Mouse (Mus musculus): ENCODE results near the gene Tmem269. TPM values are rescaled to one million over a fixed set of nuclear protein-coding genes. Genes with fewer than 3 reads are reported as not detected.

Gene Tmem269
- polyA plus RNA-seq, 1 experiment from 2014 or later: not detected

GRCm38 (mm10) chr4:119234348-119234747, 16.3 kb upstream of the Tmem269 start:
- Histone ChIP-seq H3K27me3 (peaks cover 17% of the 10 kb centered on the region), H3K4me3 (replicated peaks) (peak overlapping the region; percentile 75), H3K36me3 (replicated peaks) (no peaks in the 10 kb centered on the region), H3K9ac (no peak overlapping the region), H3K9me3 (replicated peaks) (no peaks in the 10 kb centered on the region), H3K4me1 (replicated peaks) (peaks cover 39% of the 10 kb centered on the region), H3K27ac (replicated peaks) (no peak overlapping the region), H3K4me2 (peak overlapping the region; percentile 100)
- ATAC-seq (ENCODE audit: insufficient read depth): no peak
- 66% methylated on average over 3 of the region's 3 CpGs for WGBS (ENCODE audit: insufficient replicate concordance)

DNA sequence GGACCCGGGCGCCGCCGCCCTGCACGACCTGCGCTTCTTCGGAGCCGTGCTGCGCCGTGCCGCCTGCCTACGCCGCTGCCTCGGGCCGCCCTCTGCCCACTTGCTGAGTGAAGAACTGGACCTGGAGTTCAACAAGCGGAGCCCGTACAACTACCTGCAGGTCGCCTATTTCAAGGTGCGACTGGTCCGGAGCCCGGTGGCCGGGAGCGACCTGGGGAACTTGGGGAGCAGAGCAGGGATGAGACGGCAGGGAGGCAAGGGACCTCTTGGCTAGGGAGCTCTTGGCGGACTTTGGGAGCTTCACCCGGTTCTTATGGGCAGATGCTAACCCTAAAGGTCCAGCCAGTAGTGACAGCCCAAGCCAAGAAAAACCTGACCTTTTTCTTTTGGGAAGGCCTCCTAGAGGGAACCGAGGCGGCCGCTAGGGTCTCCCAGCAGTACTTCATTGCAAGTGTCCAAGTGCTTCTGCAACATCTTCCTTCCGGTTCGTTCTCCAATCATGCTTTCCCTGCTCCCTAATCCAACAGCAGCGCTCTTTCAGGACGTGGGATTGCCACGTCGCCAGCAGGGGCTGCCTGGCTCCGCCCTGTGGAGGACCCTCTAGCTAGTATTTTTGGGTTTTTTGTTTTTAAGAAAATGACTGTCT, 15.4 kb upstream of the Tmem269 start:
- Histone ChIP-seq H3K36me3 (replicated peaks) (peaks cover 2% of the 10 kb centered on the region; the same call in 1 of the 2 replicates), H3K4me3 (replicated peaks) (peak overlapping the region; percentile 75), H3K27me3 (peaks cover 17% of the 10 kb centered on the region), H3K27ac (replicated peaks) (peak overlapping the region; percentile 42; the same call in 1 of the 2 replicates), H3K9me3 (replicated peaks) (no peaks in the 10 kb centered on the region), H3K4me2 (peak overlapping the region; percentile 100), H3K4me1 (replicated peaks) (peaks cover 29% of the 10 kb centered on the region), H3K9ac (peak overlapping the region; percentile 75)
- ATAC-seq (ENCODE audit: insufficient read depth): peak; percentile 47
- under 1% methylated on average over 36 of the region's 36 CpGs for WGBS (ENCODE audit: insufficient replicate concordance)

DNA sequence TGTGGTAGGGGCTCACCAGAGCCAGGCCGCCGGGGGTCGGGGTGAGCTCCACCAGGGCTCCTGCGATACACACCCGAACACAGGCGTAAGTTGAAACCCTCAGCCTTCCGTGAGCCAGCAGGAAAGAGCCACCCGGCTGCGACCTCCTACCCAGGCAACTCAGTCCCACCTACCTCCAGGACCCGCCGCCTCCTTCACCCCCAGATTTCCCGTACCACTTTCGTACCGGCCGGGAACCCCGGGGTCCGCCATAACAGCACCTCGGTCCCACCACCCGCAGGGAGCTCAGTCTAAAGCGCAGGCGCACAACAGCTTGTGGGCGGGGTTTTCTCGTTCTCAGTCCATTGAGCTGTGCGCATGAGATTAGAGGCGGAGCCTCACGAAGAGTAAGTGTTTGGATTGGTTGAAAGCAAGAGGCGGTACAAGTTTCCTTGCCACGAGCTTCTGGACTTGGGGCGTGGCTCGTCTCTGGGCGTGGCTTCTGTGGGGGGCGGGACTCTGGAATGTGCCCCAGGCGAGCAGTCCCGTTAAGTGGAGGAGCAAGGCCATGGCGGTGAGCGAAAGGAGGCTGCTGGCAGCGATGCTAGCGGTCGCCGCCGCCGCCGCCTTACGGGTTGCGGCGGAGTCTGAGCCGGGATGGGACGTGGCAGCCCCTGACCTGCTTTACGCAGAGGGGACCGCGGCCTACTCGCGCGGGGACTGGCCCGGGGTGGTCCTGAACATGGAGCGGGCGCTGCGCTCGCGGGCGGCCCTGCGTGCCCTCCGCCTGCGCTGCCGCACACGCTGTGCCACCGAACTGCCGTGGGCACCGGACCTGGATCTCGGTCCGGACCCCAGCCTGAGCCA, 14.6 kb upstream of the Tmem269 start, which contains the start of the genes AU022252 and P3h1:
Gene AU022252 (minus strand): TSS at position 303 of the 846 bp plus-strand sequence.
Gene P3h1 (plus strand): TSS at position 506 of the 846 bp plus-strand sequence.
- peak; percentile 96 for ATAC-seq (ENCODE audit: insufficient read depth)
- Histone ChIP-seq H3K9me3 (replicated peaks) (no peaks in the 10 kb centered on the region), H3K4me2 (peak within 1 kb of the TSS; percentile 100), H3K27ac (replicated peaks) (peak within 1 kb of the TSS; percentile 49), H3K4me1 (replicated peaks) (peaks cover 29% of the 10 kb centered on the region), H3K9ac (peak within 1 kb of the TSS; percentile 75), H3K4me3 (replicated peaks) (peak within 1 kb of the TSS; percentile 75), H3K36me3 (replicated peaks) (peaks cover 10% of the 10 kb centered on the region), H3K27me3 (peaks cover 17% of the 10 kb centered on the region)
- under 1% methylated on average over 71 of the region's 71 CpGs for WGBS (ENCODE audit: insufficient replicate concordance)

DNA sequence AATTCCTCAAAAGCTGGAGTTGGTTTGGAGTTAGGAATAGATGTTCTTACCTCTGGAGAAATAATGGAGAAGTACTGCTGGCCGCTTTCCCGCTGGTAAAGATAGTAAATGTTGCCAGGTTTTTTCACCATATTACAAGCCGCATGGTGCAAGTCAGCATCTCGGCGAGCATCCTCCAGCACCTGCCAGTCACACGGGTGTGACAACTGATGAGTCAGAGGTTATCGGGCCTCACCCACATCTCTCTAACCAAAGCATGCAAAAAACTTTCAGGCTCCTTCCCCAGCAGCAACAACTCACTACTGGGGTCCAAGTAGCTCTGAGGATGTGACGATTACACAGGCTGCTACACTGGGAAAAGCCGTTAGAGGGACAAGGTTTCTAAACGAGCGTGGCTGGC, 8.7 kb upstream of the Tmem269 start:
- H3K27ac ChIP-seq (replicated peaks): no peak overlapping the region
- H3K4me3 ChIP-seq (replicated peaks): no peak overlapping the region
- H3K27me3 ChIP-seq: no peaks in the 10 kb centered on the region
- no peaks in the 10 kb centered on the region for H3K9me3 ChIP-seq (replicated peaks)
- H3K9ac ChIP-seq: no peak overlapping the region
- H3K4me1 ChIP-seq (replicated peaks): peaks cover 16% of the 10 kb centered on the region
- H3K4me2 ChIP-seq: no peak overlapping the region
- peaks cover 40% of the 10 kb centered on the region for H3K36me3 ChIP-seq (replicated peaks)
- ATAC-seq (ENCODE audit: insufficient read depth): no peak
- 83% methylated on average over 11 of the region's 11 CpGs for WGBS (ENCODE audit: insufficient replicate concordance)

DNA sequence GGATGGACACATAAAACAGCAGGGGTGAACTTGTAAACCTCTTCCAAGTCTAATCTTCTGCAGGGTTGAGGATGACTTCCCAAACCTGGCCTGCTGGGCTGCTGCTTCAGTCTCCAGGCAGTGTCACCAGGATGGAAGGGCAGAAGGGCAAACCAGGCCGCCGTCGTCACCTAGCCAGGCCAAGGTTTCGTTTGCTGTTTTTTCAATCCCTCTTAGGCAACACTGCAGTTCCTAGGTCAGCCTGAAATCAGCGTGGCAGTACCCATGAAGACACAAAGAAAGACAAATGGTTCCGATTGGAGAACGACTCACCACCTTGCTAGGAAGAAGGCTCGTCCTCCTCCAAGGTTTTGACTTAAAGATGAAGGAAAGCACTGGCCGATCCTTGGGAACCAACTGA, 7.7 kb upstream of the Tmem269 start:
- H3K27me3 ChIP-seq: no peaks in the 10 kb centered on the region
- 75% methylated on average over 9 of the region's 9 CpGs for WGBS (ENCODE audit: insufficient replicate concordance)
- peaks cover 11% of the 10 kb centered on the region; the same call in 1 of the 2 replicates for H3K4me1 ChIP-seq (replicated peaks)
- H3K4me2 ChIP-seq: no peak overlapping the region
- no peak overlapping the region for H3K27ac ChIP-seq (replicated peaks)
- no peaks in the 10 kb centered on the region for H3K9me3 ChIP-seq (replicated peaks)
- no peak overlapping the region for H3K4me3 ChIP-seq (replicated peaks)
- no peak for ATAC-seq (ENCODE audit: insufficient read depth)
- no peak overlapping the region for H3K9ac ChIP-seq
- peaks cover 40% of the 10 kb centered on the region for H3K36me3 ChIP-seq (replicated peaks)

- Histone ChIP-seq H3K27me3 (no peaks in the 10 kb centered on the region), H3K9me3 (replicated peaks) (no peaks in the 10 kb centered on the region), H3K9ac (no peak overlapping the region), H3K4me3 (replicated peaks) (no peak overlapping the region), H3K4me1 (replicated peaks) (peaks cover 11% of the 10 kb centered on the region; the same call in 1 of the 2 replicates), H3K36me3 (replicated peaks) (peaks cover 40% of the 10 kb centered on the region), H3K4me2 (no peak overlapping the region), H3K27ac (replicated peaks) (no peak overlapping the region)
- no peak for ATAC-seq (ENCODE audit: insufficient read depth)
- 82% methylated on average over 3 of the region's 3 CpGs for WGBS (ENCODE audit: insufficient replicate concordance)
Observed at GRCm38 (mm10) chr4:119224534-119224933, 6.5 kb upstream of the Tmem269 start.

- H3K4me3 ChIP-seq (replicated peaks): no peak overlapping the region
- H3K4me2 ChIP-seq: no peak overlapping the region
- no peak for ATAC-seq (ENCODE audit: insufficient read depth)
- peaks cover 11% of the 10 kb centered on the region; the same call in 1 of the 2 replicates for H3K4me1 ChIP-seq (replicated peaks)
- H3K27ac ChIP-seq (replicated peaks): no peak overlapping the region
- H3K9ac ChIP-seq: no peak overlapping the region
- H3K9me3 ChIP-seq (replicated peaks): no peaks in the 10 kb centered on the region
- no peaks in the 10 kb centered on the region for H3K27me3 ChIP-seq
- peaks cover 40% of the 10 kb centered on the region for H3K36me3 ChIP-seq (replicated peaks)
- 57% methylated on average over 1 of the region's 1 CpGs for WGBS (ENCODE audit: insufficient replicate concordance)
Observed at GRCm38 (mm10) chr4:119223696-119224095, 5.7 kb upstream of the Tmem269 start.

DNA sequence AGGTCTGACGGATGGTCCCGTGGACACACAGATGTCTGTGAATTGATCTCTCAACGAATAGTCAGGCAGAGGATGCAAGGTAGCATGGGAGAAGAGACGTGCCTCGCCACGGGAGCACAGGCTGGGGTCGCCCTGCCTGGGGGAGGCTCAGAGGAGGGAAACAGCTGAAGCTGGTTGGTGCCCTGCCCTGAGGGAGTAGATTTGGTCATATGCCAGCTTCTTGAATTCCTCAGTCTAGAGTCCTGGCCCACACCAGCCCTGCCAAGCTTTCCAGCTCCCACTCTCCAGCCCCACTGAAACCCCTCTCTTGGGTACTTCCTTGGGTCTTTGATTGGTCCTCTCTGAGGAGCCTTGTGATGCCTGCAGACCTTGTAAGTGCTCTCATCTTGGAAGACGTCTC, 1.4 kb downstream of the Tmem269 start:
- 0 out of 2 replicates have a peak, but pooled peaks cover 3% of the 10 kb centered on the region for H3K4me1 ChIP-seq (replicated peaks)
- no peak for ATAC-seq (ENCODE audit: insufficient read depth)
- WGBS (ENCODE audit: insufficient replicate concordance): 63% methylated on average over 8 of the region's 8 CpGs

DNA sequence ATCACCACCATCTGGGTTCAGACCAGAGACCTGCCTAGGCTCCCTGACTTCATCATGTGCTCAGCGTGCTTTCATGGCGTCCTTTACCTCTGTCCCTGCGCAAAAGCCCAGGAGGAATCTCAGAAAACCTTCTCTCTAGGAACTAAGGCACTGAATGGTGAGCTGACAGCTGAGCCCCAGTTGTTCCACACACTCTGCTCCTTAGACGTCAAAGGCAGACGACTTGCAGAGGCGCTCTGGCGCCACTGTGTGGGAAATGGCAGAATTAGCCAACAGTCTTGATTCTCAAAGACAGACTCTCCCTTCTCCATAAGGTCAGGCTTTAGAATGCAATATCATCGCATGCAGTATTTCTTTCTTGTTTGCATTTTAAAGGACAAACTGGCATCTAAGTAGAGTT, 13.3 kb downstream of the Tmem269 start:
- no peak overlapping the region for H3K9ac ChIP-seq
- 15% methylated on average over 8 of the region's 8 CpGs for WGBS (ENCODE audit: insufficient replicate concordance)
- no peaks in the 10 kb centered on the region for H3K9me3 ChIP-seq (replicated peaks)
- peak; percentile 59 for ATAC-seq (ENCODE audit: insufficient read depth)
- H3K27ac ChIP-seq (replicated peaks): no peak overlapping the region; the same call in 1 of the 2 replicates
- peaks cover 16% of the 10 kb centered on the region for H3K36me3 ChIP-seq (replicated peaks)
- H3K27me3 ChIP-seq: peaks cover 10% of the 10 kb centered on the region
- peaks cover 6% of the 10 kb centered on the region for H3K4me1 ChIP-seq (replicated peaks)
- H3K4me3 ChIP-seq (replicated peaks): no peak overlapping the region
- H3K4me2 ChIP-seq: no peak overlapping the region

More for the DNA sequence above, 1.4 kb downstream of the Tmem269 start:
- Histone ChIP-seq H3K4me2 (no peak overlapping the region), H3K9me3 (replicated peaks) (no peaks in the 10 kb centered on the region), H3K36me3 (replicated peaks) (no peaks in the 10 kb centered on the region), H3K27me3 (peaks cover 28% of the 10 kb centered on the region), H3K4me3 (replicated peaks) (no peak overlapping the region), H3K27ac (replicated peaks) (no peak overlapping the region), H3K9ac (no peak overlapping the region)

- no peaks in the 10 kb centered on the region for H3K27me3 ChIP-seq
- ATAC-seq (ENCODE audit: insufficient read depth): no peak
- peak overlapping the region; percentile 41 for H3K4me2 ChIP-seq
- peaks cover 55% of the 10 kb centered on the region for H3K4me1 ChIP-seq (replicated peaks)
- 0 out of 2 replicates have a peak overlapping the region, but pooled peaks have one; percentile 1 for H3K9ac ChIP-seq
- H3K9me3 ChIP-seq (replicated peaks): no peaks in the 10 kb centered on the region
- H3K36me3 ChIP-seq (replicated peaks): peaks cover 30% of the 10 kb centered on the region
- H3K4me3 ChIP-seq (replicated peaks): no peak overlapping the region; the same call in 1 of the 2 replicates
- H3K27ac ChIP-seq (replicated peaks): peak overlapping the region; percentile 65
- 71% methylated on average over 6 of the region's 6 CpGs for WGBS (ENCODE audit: insufficient replicate concordance)
Observed at GRCm38 (mm10) chr4:119198105-119198504, 19.9 kb downstream of the Tmem269 start.

Data from liver, embryonic 15.5 days (tissue).